Mouse (Mus musculus): ENCODE results near the gene Hist1h2br.
"Not testable (repeated sequence)": the region's sequence is repeated elsewhere in the genome, so short reads cannot be mapped to it uniquely, and the experiment has no call there.

Hist1h2br gene

GRCm38 (mm10) chr13:21846356-21846755, 12.8 kb downstream of the Hist1h2br start:
- not testable (repeated sequence) for DNase-seq (ENCODE audit: low spot score)

- DNase-seq (ENCODE audit: low spot score), result no peak
Measured at GRCm38 (mm10) chr13:21847883-21848282, 14.3 kb downstream of the Hist1h2br start.

- DNase-seq (ENCODE audit: low spot score), result not testable (repeated sequence)
Measured at GRCm38 (mm10) chr13:21850696-21851095, 17.2 kb downstream of the Hist1h2br start.

- DNase-seq (ENCODE audit: low spot score), result no peak
Measured at GRCm38 (mm10) chr13:21852215-21852945, 18.8 kb downstream of the Hist1h2br start.

- peak; percentile 71 for DNase-seq (ENCODE audit: low spot score)
Measured at GRCm38 (mm10) chr13:21855146-21855545, 21.6 kb downstream of the Hist1h2br start.

GRCm38 (mm10) chr13:21855698-21856162, 22.2 kb downstream of the Hist1h2br start:
- peak; percentile 72 for DNase-seq (ENCODE audit: low spot score)

GRCm38 (mm10) chr13:21861608-21862007, 28.1 kb downstream of the Hist1h2br start:
- no peak for DNase-seq (ENCODE audit: low spot score)

- not testable (repeated sequence) for DNase-seq (ENCODE audit: low spot score)
Measured at GRCm38 (mm10) chr13:21865503-21865902, 32.0 kb downstream of the Hist1h2br start.

GRCm38 (mm10) chr13:21880735-21881134, 47.2 kb downstream of the Hist1h2br start:
- DNase-seq (ENCODE audit: low spot score), result no peak

- DNase-seq (ENCODE audit: low spot score), result peak; percentile 11
Measured at GRCm38 (mm10) chr13:21881878-21882669, 48.5 kb downstream of the Hist1h2br start.

- peak; percentile 52 for DNase-seq (ENCODE audit: low spot score)
Measured at GRCm38 (mm10) chr13:21882760-21883405, 49.3 kb downstream of the Hist1h2br start.

- no peak for DNase-seq (ENCODE audit: low spot score)
Measured at GRCm38 (mm10) chr13:21883407-21883806, 49.9 kb downstream of the Hist1h2br start.

- DNase-seq (ENCODE audit: low spot score), result no peak
Measured at GRCm38 (mm10) chr13:21884586-21884985, 51.0 kb downstream of the Hist1h2br start.
